Mouse (Mus musculus) left cerebral cortex, postnatal 36 days (tissue): ENCODE measurements around the gene Ercc5. TPM values are rescaled to one million over a fixed set of nuclear protein-coding genes. Genes with fewer than 3 reads are reported as not detected.

Experiments used
- DNase-seq, 2 experiments: peaks; one replicate each; pipeline ENCODE4 v3.0.0; 2021 to 2022; ENCODE audit warnings: low spot score in 2 of 2, mixed read lengths in 1 of 2
- intact Hi-C: fragments of 180-260 bp; cut with DNase I; formaldehyde crosslinking; loops from one replicate; pipeline ENCODE4 v1.15.1; 2025
- total RNA-seq, 2 experiments: library from RNA; stranded (reverse); gene quantifications; 2 replicates each; pipeline ENCODE4 v1.2.3; 2021

The Ercc5 gene
- 10 to 100 TPM; 19.9 to 21.1 TPM for total RNA-seq

GRCm38 (mm10) chr1:44147563-44148381 is at the start of gene Ercc5:
Gene Ercc5, plus strand, starts transcription at chr1:44147744.
- intact Hi-C loops, result loop anchor here (2.0 to 5.0 kb wide), 2 partner anchors 29 to 45 kb away; partner anchors contain the start of genes Bivm, Kdelc1 and Tex30
- peak; percentile 88 to 91 for DNase-seq

DNA sequence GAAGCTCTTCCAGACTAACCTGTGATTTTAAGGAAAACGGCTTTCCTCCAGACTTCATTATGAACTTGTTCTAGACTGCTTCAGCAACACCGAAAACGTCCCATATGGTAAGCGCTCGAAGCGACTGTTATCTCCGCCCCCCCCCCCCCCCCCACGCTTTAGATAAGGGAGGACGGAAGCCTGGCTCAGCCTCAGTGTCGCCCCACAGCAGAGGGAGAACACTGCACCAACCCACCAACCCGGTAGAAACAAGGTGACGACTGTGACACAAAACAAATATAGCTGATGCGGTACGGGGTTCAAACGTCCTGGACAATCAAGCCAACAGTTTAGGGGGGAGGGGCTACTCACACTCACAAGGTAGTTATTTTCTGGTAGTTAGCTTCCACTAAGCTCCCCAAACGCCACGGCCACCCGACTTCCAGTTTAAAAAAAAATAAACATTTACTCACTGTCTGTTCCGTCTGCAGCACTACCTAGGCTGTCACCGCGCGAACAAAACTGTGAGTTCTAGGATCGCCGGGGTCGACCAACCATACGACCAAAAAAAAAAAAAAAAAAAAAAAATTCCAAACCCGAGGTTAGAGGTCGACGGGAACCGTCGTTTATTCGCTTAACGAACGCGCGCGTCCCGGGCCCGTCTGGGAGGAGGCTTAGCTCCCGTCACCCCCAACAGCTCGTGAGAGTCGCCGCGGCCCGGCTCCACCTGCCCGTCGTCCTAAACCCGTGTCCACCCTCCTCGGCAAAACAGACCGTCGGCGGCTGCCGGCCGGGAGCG is 45.9 kb upstream of the Ercc5 start:
- intact Hi-C loops, result loop anchor here (1.0 to 5.0 kb wide), 2 partner anchors 18 to 46 kb away; partner anchors contain the start of gene Ercc5
- DNase-seq, result peak; percentile 12 to 15

DNA sequence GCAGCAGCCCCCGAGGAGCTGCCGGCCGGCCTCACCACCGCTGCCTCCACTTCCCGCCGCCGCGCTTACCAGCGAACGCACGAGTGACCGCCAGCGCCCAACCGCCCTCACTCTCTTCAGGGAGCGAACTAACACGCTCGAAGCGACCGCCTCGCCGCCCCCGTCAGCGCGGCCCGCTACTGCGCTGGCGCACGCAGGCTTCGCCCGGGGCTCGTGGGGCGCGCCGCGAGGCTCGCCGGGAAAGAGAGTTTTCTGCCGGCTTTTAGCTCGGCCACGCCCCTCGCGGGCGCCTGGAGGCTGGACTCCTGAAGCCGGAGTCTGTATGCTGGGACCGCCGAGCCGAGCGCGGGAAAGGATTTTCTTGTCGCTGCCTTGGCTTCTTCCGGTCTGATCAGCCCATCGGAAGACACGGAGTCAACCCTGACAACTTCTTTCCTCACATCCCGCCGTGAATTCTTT is 45.3 kb upstream of the Ercc5 start, which contains the start of gene Tex30:
Tex30 (minus strand) TSS at position 183 of the 459 bp plus-strand sequence.
- peak; percentile 93 to 96 for DNase-seq
- intact Hi-C loops, result loop anchor here (1.0 to 5.0 kb wide), 2 partner anchors 17 to 45 kb away; partner anchors contain the start of gene Ercc5

DNA sequence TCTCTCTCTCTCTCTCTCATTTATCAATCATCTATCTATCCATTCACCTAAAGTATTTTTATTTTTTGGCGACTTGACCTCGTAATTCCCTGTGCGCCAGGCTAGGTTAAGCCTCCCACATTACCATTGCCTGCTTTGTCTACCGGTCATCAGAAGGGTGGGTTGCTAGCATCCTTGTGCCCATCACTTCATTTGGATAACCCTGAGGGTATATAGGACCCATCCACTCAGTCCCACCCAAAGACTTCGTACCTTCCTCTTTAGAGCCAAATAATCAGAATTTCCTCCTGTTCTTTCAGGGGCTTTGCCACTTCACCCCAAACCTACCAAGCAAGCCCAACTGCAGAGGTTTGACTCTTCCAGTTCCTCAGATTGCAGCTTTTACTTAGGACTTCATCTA is 44.6 kb upstream of the Ercc5 start:
- intact Hi-C loops, result loop anchor here (1.0 to 5.0 kb wide), 2 partner anchors 16 to 44 kb away; partner anchors contain the start of gene Ercc5
- DNase-seq, result no peak

DNA sequence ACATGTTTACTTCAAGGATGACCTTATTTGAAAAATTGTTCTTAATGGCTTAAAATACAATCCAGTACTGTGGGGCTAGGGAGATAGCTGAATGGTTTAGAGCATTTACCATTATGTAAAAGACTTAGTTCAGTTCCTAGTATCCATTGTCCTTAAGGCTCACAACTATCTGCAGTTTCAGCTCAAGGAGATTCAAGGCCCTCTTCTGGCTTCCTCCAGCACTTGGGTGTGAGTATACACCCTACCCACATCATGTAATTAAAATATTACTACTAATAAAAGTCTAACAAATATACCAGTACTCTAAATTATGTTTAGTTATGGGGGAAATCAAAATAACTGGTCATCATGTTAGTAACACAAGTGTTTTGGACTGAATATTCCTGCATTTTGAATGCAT is 30.0 kb upstream of the Ercc5 start:
- intact Hi-C loops, result loop anchor here (10.0 kb wide), 2 partner anchors 183 to 293 kb away; partner anchors contain the start of genes Tpp2 and Uxs1
- DNase-seq, result no peak

GRCm38 (mm10) chr1:44118239-44119054 is 29.1 kb upstream of the Ercc5 start, which contains the start of the genes Kdelc1 and Bivm:
Gene Kdelc1, minus strand, starts transcription at chr1:44118808.
Gene Bivm, plus strand, starts transcription at chr1:44118957.
- intact Hi-C loops, result loop anchor here (1.0 to 10.0 kb wide), 4 partner anchors 16 to 294 kb away; partner anchors contain the start of genes Ercc5, Tex30, Tpp2 and Uxs1

DNA sequence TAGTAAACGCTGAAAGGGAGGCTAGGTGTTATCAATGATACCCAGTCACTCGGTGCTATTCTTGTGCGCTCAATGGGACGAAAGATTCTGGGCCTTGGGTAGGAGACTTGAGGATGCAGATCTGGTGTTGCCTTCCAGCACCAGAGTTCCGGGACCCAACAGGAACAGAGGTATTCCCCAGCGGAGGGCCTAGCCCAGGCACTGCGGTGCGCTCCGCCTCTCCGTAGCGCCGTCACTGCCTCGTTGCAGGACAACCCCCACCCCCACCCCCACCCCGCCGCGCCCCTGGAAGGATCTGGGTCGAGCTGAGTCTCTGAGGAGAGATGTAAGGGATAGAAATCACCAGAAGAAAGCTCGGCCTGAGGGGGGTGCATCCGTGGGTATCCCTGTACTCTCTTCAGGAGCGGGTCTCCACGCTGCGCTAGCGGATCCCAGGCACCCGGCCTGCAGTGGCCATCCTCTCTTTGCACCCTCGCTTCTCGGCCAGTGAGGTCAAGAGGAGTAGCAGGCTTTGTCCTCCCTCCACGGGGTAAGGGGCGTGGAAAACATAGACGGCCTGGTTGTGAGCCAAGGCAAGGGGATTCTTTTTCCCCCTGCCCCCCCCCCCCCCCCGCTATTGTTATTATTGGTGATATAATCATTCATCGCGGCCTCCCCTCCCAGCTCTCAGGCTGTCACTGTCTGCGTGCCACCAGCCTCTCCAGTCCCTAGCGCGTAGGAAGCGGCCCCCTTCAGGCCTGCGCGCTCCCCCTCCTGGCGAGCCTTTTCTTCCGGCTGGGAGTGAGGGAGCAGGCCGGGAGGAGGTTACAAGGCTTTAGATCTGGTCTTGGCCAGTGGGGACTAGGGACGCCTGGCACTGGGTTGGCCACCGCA is 28.1 kb upstream of the Ercc5 start:
- DNase-seq, result peak; percentile 82 to 83
- intact Hi-C loops, result loop anchor here (1.0 to 10.0 kb wide), 4 partner anchors 17 to 295 kb away; partner anchors contain the start of genes Ercc5, Tex30, Tpp2 and Uxs1

More at GRCm38 (mm10) chr1:44118239-44119054, 29.1 kb upstream of the Ercc5 start, which contains the start of the genes Kdelc1 and Bivm:
- peak; percentile 88 to 89 for DNase-seq

- intact Hi-C loops, result no loop called here
- no peak for DNase-seq
Measured at GRCm38 (mm10) chr1:44120074-44120406, 27.5 kb upstream of the Ercc5 start.

DNA sequence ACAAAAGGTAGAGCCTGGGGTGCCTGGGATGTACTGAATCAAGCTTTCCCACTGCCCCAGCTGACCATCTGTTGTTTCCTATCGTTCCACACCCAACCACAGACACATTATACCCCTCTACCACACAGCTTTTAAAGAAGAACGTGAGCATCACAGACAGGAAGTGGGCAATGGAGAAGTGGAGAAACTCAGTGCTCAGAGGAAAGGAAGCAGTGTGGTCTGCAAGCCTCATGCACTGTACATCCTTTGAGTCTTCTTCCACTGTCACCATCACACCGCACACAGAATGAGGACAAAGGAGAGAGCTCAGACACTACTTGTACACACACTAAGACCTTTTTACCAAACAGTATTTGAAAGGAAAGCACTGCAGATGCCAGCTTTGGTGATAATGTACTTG is 25.3 kb upstream of the Ercc5 start:
- no peak for DNase-seq
- intact Hi-C loops, result no loop called here

DNA sequence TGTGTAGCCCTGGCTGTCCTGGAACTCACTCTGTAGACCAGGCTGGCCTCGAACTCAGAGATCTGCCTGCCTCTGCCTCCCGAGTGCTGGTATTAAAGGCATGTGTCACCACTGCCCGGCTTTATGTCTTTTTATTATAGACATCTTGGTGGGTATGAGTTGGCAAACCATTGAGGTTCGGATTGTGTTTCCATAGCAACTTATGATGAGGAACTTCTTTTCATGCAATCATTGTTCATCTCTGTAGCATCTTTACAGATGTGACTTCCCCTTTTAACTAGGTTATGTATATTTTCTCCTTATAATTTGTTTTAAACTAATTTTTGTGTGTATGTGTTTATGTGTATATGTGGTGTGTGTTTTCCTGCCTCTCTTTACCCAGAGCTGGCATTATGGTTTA is 22.0 kb upstream of the Ercc5 start:
- DNase-seq, result no peak
- intact Hi-C loops, result no loop called here

- no peak for DNase-seq
- intact Hi-C loops, result no loop called here
Measured at GRCm38 (mm10) chr1:44129929-44130581, 17.5 kb upstream of the Ercc5 start.

GRCm38 (mm10) chr1:44140232-44140631 is 7.3 kb upstream of the Ercc5 start:
- no peak for DNase-seq
- intact Hi-C loops, result no loop called here

DNA sequence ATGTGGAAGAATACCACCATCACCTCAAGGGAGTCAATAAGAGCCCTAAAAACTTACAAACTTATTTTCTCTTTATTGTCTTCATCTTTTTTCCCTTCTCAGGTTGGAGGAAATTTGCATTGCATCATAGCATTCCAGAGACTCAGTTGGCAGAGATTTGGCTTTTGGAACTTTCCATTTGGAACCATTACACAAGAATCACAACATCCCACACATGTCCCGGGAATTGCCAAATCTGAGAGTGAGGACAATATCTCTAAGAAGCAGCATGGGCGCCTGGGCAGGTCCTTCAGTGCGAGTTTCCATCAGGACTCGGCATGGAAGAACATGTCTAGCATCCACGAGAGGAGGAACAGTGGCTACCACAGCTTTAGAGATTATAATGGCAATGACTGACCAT is 4.8 kb upstream of the Ercc5 start:
- DNase-seq, result no peak
- intact Hi-C loops, result no loop called here

DNA sequence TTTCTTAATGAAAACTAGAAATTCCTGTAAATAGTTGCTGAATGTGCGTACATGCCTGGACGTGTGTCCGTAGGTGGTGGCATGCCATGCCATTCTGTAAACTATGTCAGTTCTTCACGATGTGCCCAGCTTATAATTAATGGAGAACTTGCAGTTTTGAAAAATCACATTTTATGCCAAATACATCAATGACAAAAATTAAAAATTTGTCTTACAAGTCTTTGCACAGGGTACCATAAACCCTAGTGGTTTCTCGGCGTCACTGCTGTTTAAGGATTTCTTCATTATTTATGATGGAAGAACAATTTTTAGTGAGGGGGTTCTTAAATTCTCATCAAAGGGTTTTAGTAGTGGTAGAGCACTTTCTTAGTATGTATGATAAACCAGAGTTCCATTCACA is 1.2 kb downstream of the Ercc5 start:
- DNase-seq, result no peak
- intact Hi-C loops, result loop anchor here (5.0 kb wide), 1 partner anchor 46 kb away; the partner anchor contains the start of gene Tex30

DNA sequence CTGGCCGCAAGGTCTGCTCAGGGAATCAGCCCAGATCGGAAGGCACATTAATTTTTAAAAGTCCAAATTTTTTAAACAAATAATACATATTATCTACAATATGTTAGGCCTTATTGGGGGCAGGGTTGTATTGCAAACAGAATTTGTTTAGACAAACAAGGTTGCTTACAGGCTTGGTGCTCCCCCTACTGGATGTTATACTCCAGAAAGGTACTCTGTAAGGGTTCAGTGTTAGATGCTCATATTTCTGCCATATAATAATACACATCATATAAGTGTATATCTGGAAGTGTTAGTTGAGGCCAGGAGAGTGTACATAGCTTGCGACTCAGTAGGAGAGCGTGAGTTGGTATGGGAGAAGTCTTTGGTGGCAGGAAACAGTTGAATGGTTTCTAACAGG is 7.7 kb downstream of the Ercc5 start:
- intact Hi-C loops, result no loop called here
- no peak for DNase-seq

DNA sequence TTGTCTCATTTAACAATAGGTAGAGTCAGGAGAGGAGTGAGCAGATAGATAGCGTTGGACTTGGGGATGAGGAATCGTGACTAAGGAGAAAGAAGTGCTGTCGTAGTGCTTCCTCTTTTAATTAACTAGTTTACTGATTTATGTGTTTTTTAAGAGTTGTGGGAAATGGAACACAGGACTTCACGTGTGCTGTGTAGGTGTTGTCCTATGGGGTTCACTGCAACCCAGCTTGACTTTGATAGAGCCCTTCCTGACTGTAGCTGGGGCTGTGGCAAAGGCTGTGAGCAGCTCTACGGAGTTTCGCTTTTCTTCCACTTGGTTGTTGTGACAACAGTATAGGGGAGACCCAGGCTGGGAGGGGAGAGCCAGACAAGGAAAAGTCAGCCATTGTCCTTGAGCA is 10.8 kb downstream of the Ercc5 start:
- intact Hi-C loops, result no loop called here
- no peak for DNase-seq

- no peak for DNase-seq
- intact Hi-C loops, result no loop called here
Measured at GRCm38 (mm10) chr1:44161818-44162217, 14.3 kb downstream of the Ercc5 start.

DNA sequence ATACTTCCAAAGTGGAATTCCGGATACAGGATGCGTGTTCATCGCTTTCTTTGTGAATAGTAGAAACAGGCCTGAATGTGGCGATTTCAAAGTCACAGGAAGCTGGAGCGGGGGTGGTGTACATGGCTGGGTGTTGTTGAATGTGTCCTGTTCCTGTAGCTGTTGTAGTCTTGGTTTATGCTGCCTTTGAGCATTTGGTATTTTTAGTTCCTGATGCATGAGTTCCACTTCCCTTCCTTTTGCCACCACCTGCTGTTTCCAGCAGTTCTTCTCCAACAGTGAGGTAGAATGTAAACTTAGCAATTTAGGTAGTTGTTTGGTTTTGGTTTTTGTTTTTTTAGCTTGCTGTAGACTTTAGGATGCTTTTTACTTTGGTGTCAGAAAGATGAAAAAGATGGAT is 14.8 kb downstream of the Ercc5 start:
- DNase-seq, result no peak
- intact Hi-C loops, result no loop called here
